Mouse (Mus musculus): ENCODE data around the gene Igflr1. TPM values are rescaled to one million over a fixed set of nuclear protein-coding genes. Genes with fewer than 3 reads are reported as not detected.

The Igflr1 gene
- 9.9 and 16.6 TPM in 2 replicates for polyA plus RNA-seq (2012; rRNA removed; ENCODE audit: low replicate concordance)

DNA sequence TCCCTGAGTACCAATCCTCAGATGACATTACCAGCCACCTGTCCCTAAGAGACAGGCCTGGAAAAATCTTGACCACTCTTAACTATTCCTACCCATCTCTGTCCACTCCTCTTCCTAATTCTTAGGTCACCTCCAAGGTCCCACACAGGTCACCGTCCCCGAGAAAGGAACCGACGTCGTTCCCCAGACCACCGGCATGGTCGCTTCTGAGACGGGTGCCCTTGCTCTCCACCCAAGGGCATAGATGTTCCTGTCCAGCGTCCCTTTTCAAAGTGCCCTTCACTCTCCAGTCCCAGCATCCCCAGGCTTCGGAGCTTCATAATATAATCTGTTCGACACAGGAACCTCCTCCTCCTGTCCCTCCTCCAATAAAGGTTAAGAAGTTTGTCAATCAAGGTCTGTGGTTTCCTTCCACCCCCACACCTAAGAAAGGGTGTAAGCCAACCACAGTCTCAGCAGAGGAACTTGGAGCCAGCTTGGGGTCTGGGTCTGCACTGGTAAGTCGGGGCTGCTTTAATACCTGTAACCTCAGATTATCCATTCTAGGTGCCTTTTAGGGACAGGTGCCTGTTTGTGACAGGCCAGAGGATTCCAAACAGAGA, at the start of gene Igflr1:
Gene Igflr1 (plus strand): TSS at position 458 of the 602 bp plus-strand sequence.

DNA sequence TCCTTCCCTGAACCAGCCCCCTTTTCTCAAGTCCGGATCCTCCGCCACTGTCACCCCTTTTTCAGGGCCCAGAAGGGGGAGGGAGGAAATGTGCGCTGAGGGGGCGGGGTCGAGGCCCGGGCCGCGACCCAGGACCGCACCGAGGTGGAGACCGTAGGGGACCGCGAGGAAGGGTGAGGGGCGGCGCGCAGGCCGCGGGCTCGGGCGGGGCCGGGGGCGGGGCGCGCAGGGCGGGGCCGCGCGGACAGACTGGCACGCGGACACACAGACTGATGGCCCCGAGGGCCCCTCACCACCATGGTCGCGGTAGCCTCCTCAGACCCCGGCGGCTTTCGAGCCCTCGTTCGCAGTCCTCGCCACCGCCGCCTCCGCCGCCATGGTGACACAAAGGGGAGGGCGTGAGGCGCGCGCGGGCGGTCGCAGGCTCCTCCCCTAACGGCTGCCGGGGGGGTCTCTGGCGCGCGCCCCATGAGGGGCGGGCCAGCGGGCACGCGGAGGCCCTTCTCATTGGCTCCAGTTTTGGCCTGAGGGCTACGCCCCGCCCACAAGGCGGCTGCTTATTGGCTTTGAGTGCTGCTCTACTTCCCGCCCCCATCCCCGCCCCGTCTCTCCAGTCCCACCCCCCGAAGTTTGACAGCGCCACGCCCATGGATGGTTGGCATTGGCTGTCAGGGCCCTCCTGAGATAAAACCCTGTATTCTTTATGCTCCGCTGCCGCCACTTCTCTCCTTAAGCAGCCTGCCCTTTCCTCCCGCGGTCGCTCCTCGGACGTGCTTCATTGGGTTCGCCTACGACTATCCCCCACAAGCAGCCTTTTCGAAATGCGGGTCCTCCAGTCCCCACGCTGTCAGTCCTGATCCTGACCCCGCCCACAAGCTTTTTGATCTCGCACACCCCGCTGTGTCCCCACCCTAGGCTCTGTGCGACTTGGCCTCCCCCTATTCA, 30.3 kb upstream of the Igflr1 start, which contains the start of gene Arhgap33:
Gene Arhgap33 (minus strand): TSS at position 428 of the 945 bp plus-strand sequence.

DNA sequence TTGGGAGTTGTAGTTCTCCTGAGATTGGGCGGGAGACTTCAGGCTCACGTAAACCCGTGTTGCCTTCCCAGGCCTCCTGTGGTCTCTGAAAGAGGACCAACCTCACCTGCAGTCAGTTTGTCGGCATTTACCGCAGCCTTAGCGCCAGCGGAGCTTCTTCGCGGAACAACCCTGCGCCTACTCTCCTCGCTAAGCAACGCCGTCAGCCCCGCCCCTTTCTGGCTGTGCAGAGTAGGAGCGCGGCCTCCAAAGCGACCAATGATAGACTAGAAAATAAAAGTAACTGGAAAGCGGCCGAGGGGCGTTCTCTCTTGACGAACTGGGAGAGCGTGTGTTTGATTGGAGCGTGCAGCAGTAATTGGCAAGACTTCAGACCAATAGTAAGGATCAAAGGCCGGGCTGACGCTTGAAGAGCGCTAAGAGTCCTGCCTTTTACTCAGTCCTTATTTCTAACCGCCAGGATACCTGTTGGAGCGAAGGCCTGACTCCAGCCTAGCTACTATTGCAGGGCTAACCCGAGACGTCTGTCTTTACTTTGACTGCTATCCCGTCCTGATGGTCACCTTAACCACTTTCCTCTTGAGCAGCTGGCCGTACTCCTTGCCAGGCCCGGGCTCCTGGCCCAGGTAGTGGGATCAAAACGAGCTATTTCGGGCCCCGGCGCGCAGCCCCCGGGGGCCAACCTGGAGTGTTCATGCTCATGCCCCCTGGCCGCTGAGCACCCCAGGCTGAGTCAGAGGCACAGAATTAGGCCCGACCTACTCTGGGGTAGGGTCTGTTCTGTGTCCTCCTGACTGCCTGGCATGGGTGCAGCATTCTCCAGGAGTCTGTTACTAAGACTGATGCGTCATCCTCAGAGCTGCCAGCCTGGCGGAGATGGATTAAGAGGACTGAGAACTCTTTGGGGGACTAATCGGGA, 12.9 kb upstream of the Igflr1 start, which contains the start of the genes Hspb6 and Proser3:
Gene Hspb6 (plus strand): TSS at position 77 of the 919 bp plus-strand sequence.
Gene Proser3 (minus strand): TSS at position 198 of the 919 bp plus-strand sequence.

DNA sequence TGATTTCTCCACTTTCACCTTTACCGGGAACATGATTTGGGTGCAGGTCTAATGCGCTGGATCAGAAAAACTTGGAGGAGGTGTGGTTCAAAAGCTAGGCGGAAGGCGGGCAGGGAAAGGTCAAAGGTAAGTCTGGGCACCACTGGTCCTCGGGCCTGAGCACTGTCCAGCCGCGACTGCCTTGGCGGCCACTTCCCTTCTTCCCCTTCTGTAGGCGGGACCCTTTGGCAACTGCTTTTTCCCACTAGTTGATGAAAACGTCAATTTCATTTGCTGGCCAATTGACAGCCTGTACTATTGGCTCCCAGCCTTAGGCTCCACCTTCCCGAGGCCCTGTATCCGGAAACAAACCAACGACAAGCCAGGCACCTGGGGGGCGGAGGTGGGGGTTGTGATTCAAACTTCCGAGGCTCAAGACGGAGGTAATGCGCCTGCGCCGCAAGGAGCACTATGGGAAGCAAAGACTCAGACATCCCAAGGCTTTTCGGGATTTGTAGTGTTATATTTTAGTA, 5.7 kb upstream of the Igflr1 start, which contains the start of gene Lin37:
Gene Lin37 (minus strand): TSS at position 396 of the 512 bp plus-strand sequence.

DNA sequence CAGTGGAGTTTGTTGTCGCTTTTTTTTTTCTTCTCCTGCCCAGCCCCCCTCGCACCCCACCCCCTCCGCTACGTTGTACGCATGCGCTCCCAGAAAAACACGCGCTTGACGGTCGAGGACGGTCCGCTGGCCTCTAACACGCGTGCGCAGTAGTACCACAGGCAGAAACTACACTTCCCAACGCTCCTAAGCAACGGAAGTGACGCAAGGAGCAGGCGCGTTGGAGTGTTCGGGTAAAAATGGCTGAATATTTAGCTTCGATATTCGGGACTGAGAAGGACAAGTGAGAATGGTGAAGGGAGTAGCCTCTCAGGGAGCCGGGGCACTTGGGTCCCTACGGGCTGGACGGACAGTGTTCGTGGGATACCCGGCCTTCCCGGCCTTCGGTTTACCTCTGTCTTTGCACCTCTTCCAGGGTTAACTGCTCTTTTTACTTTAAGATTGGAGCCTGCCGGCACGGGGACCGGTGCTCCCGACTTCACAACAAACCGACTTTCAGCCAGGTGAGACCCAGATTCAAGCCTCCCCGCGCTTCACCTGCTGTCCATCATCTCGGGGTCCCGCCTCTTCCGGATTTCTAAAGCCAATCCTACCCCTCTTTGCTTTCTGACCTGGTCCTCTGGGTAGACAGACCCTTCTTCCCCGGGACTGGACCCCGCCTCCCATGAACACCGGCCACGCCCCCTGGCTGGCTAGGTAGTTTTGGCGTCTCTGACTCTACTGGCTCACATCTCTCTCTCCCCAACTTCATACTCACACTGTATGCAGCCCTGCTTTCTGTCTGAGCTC, 1.9 kb upstream of the Igflr1 start, which contains the start of the genes U2af1l4, Gm49396 and Psenen:
Gene U2af1l4 (plus strand): TSS at position 185 of the 789 bp plus-strand sequence.
Gene Gm49396 (plus strand): TSS at position 228 of the 789 bp plus-strand sequence.
Gene Psenen (minus strand): TSS at position 511 of the 789 bp plus-strand sequence.

DNA sequence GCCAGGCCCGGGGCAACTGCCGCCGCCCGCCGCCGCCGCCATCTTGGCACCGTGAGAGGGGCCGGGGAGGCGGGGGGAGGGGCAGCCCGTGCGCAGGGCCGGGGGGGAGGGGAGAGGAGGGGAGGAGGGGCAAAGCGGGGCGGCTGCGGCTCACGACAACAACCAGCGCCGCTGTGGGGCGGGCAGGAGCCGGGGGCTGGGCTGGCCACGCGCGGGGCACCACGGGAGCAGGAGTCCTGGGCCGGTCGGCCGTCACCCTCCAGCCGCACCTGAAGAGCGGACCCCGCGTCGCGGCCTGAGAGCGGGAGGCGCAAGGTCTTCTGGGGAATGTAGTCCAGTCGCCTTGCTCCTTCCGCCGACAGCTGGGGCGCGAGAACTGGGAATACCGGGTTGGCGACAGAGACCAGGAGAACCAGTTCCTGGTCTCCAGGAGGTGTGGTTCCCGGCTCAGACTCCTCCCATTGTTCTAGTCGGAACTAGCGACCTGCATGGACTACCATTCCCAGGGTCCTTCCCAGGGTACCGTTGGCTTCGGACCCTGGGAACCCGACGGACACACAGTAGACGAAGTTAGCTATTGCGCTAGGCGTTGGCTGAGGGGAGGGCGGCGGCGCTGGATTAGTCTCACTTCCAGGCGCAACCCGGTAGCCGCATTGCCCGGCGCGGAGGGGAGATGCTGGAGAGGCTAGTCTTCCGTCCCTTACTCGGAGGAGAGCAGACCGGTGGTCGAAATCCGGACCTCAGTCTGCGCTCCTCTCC, 23.6 kb downstream of the Igflr1 start, which contains the start of gene Kmt2b:
Gene Kmt2b (minus strand): TSS at position 51 of the 759 bp plus-strand sequence.

DNA sequence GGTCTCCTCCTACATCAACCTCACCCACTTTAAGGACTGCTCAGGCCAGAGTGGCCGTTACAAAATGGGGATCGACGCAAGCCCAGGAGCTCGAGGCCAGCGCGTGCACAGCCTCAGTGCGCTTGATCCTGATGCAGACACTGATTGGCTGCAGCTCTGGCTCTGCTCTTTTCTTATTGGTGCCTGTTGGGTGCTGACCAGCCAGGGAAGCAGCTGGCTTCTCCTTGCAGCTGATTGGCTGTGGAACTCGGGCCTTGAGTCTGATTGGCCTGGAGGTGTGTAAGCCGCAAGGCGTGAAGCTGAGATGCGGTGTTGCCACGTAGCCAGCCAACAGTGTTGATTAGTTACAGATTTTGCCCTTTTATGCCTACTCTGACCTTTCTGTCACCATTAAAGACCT, 33.6 kb downstream of the Igflr1 start, which contains the start of gene Zbtb32:
Gene Zbtb32 (minus strand): TSS at position 124 of the 400 bp plus-strand sequence.

DNA sequence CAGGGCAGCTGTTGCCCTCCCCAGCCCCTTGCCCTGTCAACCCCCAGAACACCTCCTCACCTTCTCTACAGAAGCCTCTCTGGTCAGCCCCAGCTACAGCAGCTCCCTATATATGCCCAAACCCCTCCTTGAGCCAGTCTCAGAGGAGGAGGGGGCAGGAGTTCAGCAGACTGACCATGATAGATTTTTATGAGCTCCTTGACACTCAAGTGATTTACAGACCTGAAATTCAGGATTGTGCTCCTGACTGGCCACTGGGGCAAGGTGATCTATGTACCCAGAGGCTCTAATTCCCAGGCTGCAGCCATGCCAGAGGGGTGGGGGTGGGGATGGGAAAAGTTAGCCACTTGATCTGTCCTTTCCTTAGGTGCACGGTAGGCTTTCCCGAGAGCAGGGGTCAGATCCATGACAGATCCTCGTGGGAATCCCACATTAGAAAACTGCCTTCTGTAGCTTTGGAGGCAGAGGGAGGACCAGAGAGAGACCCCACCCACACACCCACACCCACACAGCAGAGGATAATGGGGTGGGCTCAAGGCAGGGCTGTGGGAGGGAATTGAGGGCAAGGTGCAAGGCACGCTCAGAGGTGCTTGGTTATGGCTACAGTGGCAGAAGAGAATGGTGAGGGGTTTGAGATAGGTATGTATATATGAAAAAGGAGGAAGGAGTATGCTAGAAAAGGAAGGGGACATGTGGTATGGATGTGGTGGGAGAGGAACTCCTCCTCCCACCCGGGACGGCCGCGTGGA, 47.6 kb downstream of the Igflr1 start, which contains the start of gene Upk1a:
Gene Upk1a (minus strand): TSS at position 194 of the 749 bp plus-strand sequence.

Other genes with a start within 250 kb of the Igflr1 start
- gene E130208F15Rik, start 243.7 kb upstream of the Igflr1 start, polyA plus RNA-seq (2012; rRNA removed; ENCODE audit: low replicate concordance): 0.52 and 2.0 TPM in 2 replicates
- gene Sdhaf1, start 241.5 kb upstream of the Igflr1 start, polyA plus RNA-seq (2012; rRNA removed; ENCODE audit: low replicate concordance): 18.7 and 40.8 TPM in 2 replicates
- gene Lrfn3, start 202.7 kb upstream of the Igflr1 start, polyA plus RNA-seq (2012; rRNA removed; ENCODE audit: low replicate concordance): 6.3 and 9.1 TPM in 2 replicates
- gene Tyrobp, start 151.7 kb upstream of the Igflr1 start, polyA plus RNA-seq (2012; rRNA removed; ENCODE audit: low replicate concordance): 324 and 410 TPM in 2 replicates
- 133 and 195 TPM in 2 replicates for gene Hcst, start 145.6 kb upstream of the Igflr1 start, polyA plus RNA-seq (2012; rRNA removed; ENCODE audit: low replicate concordance)
- gene Nfkbid, start 143.7 kb upstream of the Igflr1 start, polyA plus RNA-seq (2012; rRNA removed; ENCODE audit: low replicate concordance): 16.2 and 37.4 TPM in 2 replicates
- 3.7 and 7.4 TPM in 2 replicates for gene Aplp1, start 119.9 kb upstream of the Igflr1 start, polyA plus RNA-seq (2012; rRNA removed; ENCODE audit: low replicate concordance)
- 0.63 TPM in 1 of 2 replicates, not detected in the other for gene Kirrel2, start 107.7 kb upstream of the Igflr1 start, polyA plus RNA-seq (2012; rRNA removed; ENCODE audit: low replicate concordance)
- gene Nphs1, start 107.1 kb upstream of the Igflr1 start, polyA plus RNA-seq (2012; rRNA removed; ENCODE audit: low replicate concordance): 0.27 and 0.61 TPM in 2 replicates
- gene Prodh2, start 71.8 kb upstream of the Igflr1 start, polyA plus RNA-seq (2012; rRNA removed; ENCODE audit: low replicate concordance): 1.4 TPM in 1 of 2 replicates, not detected in the other
- gene Arhgap33, start 30.4 kb upstream of the Igflr1 start, polyA plus RNA-seq (2012; rRNA removed; ENCODE audit: low replicate concordance): 10.7 and 22.5 TPM in 2 replicates
- gene Hspb6, start 13.2 kb upstream of the Igflr1 start, polyA plus RNA-seq (2012; rRNA removed; ENCODE audit: low replicate concordance): 49.5 and 798 TPM in 2 replicates
- gene Proser3, start 13.1 kb upstream of the Igflr1 start, polyA plus RNA-seq (2012; rRNA removed; ENCODE audit: low replicate concordance): 8.0 and 10.5 TPM in 2 replicates
- 36.9 and 40.0 TPM in 2 replicates for gene Lin37, start 5.6 kb upstream of the Igflr1 start, polyA plus RNA-seq (2012; rRNA removed; ENCODE audit: low replicate concordance)
- 58.9 and 66.3 TPM in 2 replicates for gene U2af1l4, start 2.1 kb upstream of the Igflr1 start, polyA plus RNA-seq (2012; rRNA removed; ENCODE audit: low replicate concordance)
- gene Gm49396, start 2.1 kb upstream of the Igflr1 start, polyA plus RNA-seq (2012; rRNA removed; ENCODE audit: low replicate concordance): 2.1 and 2.5 TPM in 2 replicates
- gene Psenen, start 1.8 kb upstream of the Igflr1 start, polyA plus RNA-seq (2012; rRNA removed; ENCODE audit: low replicate concordance): 97.0 and 187 TPM in 2 replicates
- gene Kmt2b, start 23.3 kb downstream of the Igflr1 start, polyA plus RNA-seq (2012; rRNA removed; ENCODE audit: low replicate concordance): 63.8 and 73.1 TPM in 2 replicates
- 4.8 and 7.8 TPM in 2 replicates for gene Zbtb32, start 33.5 kb downstream of the Igflr1 start, polyA plus RNA-seq (2012; rRNA removed; ENCODE audit: low replicate concordance)
- gene Upk1a, start 47.4 kb downstream of the Igflr1 start, polyA plus RNA-seq (2012; rRNA removed; ENCODE audit: low replicate concordance): 1.4 and 2.3 TPM in 2 replicates
- gene Cox6b1, start 60.7 kb downstream of the Igflr1 start, polyA plus RNA-seq (2012; rRNA removed; ENCODE audit: low replicate concordance): 332 and 742 TPM in 2 replicates
- not detected in 2 replicates for gene Etv2, start 70.4 kb downstream of the Igflr1 start, polyA plus RNA-seq (2012; rRNA removed; ENCODE audit: low replicate concordance)
- 53.5 and 112 TPM in 2 replicates for gene Rbm42, start 84.9 kb downstream of the Igflr1 start, polyA plus RNA-seq (2012; rRNA removed; ENCODE audit: low replicate concordance)
- gene Haus5, start 99.6 kb downstream of the Igflr1 start, polyA plus RNA-seq (2012; rRNA removed; ENCODE audit: low replicate concordance): 11.4 and 12.7 TPM in 2 replicates
- gene Pmis2, start 106.2 kb downstream of the Igflr1 start, polyA plus RNA-seq (2012; rRNA removed; ENCODE audit: low replicate concordance): not detected in 2 replicates
- not detected in 2 replicates for gene 2200002J24Rik, start 133.5 kb downstream of the Igflr1 start, polyA plus RNA-seq (2012; rRNA removed; ENCODE audit: low replicate concordance)
- 0.05 and 0.70 TPM in 2 replicates for gene Atp4a, start 146.8 kb downstream of the Igflr1 start, polyA plus RNA-seq (2012; rRNA removed; ENCODE audit: low replicate concordance)
- 183 and 405 TPM in 2 replicates for gene Tmem147, start 164.1 kb downstream of the Igflr1 start, polyA plus RNA-seq (2012; rRNA removed; ENCODE audit: low replicate concordance)
- 0.09 and 0.10 TPM in 2 replicates for gene Gapdhs, start 178.3 kb downstream of the Igflr1 start, polyA plus RNA-seq (2012; rRNA removed; ENCODE audit: low replicate concordance)
- 6.5 and 14.4 TPM in 2 replicates for gene Sbsn, start 186.0 kb downstream of the Igflr1 start, polyA plus RNA-seq (2012; rRNA removed; ENCODE audit: low replicate concordance)
- 5.2 and 132 TPM in 2 replicates for gene Dmkn, start 198.3 kb downstream of the Igflr1 start, polyA plus RNA-seq (2012; rRNA removed; ENCODE audit: low replicate concordance)
- gene Krtdap, start 222.5 kb downstream of the Igflr1 start, polyA plus RNA-seq (2012; rRNA removed; ENCODE audit: low replicate concordance): 1.2 and 71.0 TPM in 2 replicates

All from mammary gland, adult 2 months (tissue).